Mouse (Mus musculus) layer of hippocampus, adult 9-11 months (tissue): ENCODE measurements around the gene Trpm4.
A peak's percentile ranks its signal among the peaks of the same experiment; 100 is the strongest.

Source experiments
- DNase-seq: peaks from one replicate; pipeline ENCODE4 v3.0.0; 2022

The Trpm4 gene

DNA sequence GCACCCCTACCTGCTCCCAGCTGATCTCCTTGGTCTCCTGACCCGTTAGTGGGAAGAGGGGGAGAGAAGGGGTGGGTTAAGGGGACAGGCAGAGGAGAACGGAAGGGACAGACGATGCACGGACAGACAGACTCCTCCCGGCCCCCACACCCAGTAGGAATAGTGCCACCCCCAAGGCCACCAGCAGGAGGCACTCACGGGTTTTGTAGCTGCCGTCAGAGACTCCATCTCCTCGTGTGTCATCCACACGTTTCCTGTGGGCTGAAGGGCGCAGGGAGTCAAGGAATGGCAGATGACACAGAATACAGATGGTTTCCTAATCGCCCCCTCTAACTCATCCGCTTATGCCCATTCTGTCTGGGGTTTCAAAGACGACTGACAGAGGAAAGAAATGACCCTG, 10.0 kb upstream of the Trpm4 start:
- no peak for DNase-seq

DNA sequence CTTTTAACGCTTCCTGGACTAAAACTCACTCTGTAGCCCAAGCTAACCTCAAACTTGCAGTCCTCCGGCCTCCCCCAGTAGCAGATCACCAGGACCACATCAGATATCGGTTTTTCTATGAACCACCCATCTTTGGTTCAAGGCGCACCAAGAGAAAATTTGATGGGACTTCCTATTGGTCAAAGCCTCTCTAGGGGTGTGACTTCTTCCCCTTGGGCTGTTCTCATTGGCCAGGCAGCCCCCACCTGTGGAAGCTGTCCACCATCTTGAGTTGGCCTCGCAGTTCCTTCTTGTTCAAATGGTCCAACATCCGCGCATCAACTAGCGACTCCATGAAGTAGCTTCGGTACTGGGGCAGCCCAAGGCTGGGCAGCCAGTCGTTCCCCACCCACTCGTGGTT, 8.5 kb upstream of the Trpm4 start:
- DNase-seq = no peak

DNA sequence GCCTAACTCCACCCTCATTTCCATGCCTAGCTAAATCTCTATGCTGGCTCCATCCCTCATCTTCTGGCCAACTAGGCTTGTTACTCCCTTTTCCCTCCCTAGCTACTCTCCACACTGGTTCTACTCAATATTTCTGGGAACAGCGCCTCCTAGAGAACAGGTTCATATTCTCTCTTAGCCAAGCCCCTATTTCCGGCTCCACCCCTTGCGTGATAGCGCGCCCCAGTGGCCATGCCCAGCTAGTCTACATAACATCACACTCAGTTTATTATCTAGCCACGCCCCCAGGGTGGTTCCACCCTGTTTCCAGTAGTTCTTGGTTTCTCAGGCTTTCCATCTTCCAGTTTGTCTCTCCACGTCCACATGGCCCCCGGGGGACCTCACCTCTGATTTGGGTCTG, 7.7 kb upstream of the Trpm4 start:
- peak; percentile 86 for DNase-seq

DNA sequence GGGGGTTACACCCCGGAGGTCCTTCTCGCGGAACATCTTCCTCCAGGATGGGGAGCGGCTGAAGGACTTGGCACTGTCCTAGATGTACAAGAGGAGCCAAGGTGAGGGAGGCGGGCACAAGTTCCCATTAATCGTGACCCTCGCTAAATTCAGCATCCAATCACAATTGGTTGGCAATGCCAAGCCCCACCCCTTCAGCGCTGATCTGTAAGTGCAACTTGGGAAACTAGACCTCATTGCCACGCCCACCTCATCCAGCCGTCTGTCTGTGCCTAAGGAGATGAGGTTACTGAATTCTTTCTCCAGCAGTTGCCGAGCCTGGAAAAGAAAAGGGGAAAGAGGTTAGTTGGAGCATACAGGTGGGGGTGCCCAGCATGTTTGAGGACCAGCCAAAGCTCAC, 7.1 kb upstream of the Trpm4 start:
- no peak for DNase-seq

DNA sequence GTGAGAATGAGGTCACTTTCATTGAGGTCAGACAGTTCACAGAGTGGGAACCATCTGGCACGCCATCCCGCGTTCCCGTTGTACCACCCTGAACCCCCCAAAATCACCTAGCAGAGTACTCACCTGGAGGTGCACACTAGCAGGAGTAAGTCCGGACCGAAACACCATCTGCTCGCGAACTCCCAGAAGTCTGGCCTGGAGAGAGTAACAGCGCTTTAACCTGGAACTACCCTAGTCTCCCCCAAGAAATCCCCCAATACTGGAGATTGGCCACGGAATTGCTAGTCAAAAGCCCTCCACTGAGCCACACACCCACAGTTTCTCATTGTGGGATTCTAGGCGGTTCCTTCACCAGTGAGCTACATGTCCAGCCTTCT, 6.5 kb upstream of the Trpm4 start:
- no peak for DNase-seq

DNA sequence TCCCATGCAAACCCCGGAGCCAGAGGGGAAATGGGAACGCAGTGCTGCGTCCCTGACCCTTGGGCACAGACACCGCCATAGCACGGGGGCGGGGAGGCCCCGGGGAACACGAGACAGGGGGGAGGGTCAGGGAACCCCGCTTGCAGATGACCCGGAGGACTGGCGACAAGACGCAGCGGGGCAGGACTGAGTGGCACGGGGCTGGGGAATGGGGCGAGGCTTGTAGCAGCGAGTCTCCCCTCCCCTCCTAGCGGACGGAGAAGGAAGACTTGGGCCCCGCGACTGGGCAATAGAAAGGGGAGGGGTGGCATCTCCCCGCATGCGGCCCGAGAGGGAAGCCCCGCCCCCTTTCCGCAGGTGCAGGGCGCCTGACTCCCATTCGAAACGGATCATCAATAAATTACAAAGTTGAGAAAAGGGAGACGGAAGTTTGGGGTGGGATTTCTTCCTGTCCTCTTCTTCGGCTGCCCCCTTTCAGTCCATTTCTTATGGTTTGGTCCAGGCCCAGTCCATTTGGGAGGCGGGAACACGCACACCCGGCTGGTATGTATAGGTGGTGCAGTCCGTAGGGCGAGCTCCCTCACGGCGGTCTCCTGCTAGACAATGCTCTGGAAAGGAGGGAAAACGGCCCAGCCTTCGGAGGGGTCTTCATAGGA, 6.0 kb upstream of the Trpm4 start:
- DNase-seq = no peak

DNA sequence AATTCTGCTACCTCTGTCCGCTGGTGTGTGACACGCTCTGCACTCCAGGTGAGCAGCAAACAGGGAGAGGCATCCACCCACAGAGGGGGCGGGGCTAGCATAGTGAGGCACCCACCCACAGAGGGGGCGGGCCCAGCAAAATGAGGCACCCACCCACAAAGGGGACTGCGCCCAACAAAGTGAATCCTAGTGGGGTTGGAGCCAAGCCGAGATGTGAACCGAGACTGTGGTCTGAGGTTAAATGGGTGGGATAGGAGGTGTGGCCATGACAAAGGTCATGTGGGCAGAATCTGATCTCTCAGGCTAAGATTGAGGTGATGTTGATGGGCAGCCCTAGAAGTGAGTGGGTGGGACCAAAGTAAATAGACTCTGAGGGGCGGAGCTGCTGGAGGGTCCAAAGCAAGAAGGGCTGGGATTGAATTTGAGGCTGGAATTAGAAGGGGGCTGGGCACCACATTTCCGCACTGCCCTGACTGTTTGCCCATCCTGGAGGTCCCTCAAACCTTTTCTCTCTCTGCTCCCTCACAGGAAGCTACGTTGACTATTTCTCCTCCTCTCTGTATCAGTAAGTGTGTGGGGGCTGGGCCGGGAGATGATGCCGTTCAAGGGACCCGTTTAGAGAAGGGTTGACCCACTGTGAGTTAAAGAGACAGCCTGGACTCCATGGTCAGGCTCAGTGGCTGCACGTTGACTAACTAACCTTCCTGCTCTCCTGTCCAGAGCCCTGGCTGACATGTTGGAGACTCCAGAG, 4.8 kb upstream of the Trpm4 start:
- DNase-seq = peak; percentile 59

DNA sequence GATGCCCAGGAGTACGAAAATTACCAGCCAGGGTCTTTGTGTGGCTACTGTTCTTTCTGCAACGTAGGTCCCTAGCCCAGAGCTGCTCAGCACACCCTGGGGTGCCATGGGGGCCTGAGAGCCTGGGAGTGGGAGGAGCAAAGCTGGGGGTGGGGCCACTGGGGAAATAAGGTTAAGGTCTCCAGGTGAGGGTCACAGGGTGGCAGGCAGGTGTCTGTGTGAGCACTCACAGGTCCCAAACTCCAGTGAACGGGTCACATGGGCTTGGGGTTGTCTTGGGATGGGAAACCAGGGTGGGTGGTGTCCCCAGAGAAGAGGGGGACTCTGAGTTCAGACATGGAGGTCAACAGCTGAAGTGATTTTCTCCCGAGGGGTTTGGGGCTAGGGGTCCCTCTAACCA, 3.9 kb upstream of the Trpm4 start:
- DNase-seq = no peak

DNA sequence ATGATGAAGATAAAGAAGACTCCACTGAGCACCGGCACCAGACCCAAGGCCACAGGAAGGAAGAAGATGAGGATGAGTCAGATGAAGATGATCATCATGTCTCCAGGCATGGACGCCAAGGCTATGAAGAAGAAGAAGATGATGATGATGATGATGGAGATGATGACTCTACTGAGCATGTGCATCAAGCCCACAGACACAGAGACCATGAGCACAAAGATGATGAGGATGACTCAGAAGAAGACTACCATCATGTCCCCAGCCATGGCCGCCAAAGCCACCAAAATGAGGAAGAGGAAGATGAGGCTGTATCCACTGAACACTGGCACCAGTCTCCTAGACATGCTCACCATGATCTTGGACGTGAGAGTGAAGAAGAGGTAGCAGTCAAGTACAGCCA, 2.7 kb upstream of the Trpm4 start:
- DNase-seq = no peak

DNA sequence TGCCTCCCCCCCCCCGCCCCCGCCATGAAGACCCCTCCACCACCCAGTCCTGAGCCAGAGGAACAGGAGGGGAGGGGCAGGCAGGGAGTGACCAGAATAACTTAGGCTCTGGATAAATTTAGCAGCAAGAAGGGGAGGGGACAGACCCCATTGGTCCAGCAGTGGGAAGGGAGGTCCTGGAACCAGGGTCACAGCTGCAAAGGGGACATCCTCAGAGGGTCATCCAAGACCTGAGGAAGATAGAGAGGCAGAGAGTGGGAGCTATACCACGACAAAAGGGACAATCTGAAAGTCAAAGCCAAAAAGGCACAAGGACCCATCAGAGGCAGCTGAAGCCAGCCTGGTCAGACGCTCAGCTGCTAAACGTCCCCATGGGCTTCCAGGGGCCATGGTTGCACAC, 1.5 kb upstream of the Trpm4 start, which contains the start of gene Hrc:
Hrc (plus strand) TSS at position 235 of the 400 bp plus-strand sequence.
- DNase-seq = no peak

DNA sequence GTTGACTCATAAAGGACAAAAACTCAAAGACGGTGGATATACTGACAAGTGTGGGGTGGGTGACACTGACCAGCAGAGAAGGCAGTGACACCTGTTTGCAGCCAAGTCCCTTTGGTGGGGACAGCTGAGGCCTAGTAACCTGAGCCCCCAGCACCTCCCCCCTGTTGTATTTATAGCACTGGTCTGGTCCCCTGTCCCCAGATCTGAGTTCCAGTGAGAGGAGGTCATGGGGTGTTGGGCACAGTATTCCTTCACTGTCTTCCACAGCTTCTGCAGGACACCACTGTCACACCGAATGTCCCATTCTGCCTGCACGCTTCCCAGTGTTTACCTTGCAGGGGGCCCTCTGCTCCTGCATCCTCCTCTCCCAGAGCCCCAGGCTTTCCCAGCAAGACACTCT, 1.0 kb upstream of the Trpm4 start:
- DNase-seq = no peak

DNA sequence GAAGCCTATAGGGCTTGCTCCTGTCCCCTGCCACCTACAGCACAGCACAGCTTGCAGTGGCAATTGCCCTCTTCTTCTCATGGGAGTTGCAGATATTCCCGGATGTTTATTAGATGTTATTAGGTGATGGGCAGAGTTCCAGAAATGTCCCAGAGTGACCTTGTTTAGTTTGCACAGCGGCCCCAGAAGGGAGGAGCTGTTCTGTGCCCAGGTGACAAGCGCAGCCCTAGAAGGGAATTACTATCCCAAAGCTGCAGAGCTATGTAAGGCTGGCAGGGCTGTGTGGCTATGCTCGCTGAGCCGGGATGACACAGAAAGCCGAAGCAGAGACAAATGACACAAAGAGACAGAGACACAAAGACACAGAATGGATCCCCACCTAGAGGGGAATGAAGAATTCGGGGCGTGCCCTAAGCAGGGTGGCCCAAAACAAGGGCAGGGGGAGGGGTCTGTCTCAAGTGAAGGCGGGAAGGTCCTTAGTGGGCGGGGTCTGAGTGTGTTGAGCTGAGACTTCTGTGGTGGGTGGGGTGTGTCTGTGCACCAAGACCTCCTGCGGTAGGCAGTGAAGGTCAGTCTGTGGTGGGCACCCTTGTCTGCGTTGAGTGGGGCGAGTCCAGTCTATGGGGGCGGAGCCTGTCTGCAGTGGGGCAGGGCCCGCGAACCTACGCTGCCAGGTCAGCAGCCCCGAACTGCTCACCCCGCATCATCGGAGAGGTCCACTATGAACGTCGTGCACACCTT, 725 bp downstream of the Trpm4 start:
- no peak for DNase-seq

DNA sequence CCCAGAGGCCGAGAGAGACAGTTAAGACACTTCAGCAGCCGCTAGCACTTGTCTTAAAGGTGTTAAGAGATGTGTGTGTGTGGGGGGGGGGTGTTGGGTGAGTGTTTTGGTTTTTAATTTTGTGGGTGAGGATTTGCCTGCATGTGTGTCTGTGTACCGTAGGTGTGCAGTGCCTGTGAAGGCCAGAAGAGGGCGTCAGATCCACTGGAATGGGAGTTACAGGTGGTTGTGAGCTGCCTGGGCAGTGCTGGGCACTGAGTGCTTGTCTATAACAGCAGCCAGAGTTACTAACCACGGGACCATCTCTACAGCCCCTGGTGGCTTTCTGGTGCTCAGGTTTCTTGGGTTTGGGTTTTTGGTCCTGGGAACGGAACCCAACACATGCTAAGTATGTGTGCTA, 2.1 kb downstream of the Trpm4 start:
- DNase-seq = no peak

DNA sequence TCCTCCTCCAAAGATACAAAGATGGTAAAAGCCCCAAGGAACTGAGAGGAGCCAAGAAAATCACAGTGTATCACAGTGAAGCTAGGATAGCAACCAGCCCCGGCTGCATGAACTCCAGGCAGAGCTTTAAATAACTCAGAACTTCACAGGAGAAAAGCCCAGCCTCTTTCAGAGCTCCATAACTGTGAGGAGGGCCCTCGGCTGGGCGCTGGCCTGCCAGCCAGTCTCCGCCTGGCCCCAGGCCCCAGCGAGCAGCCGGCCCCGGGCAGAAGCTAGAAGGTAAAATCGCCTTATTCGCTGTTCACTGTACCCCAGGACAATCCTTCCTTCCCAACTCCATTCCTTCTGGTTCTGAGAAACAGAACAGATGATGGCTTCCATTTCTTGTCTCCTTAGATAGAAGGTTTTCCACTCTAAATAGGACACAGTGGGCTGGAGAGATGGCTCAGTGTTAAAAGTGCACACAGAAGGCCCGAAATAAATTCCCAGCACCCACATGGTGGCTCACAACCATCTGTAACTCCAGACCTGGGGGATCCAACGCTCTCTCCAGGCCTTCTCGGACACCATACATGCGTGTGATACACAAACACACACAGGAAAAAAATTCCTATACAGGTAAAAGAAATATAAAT, 4.6 kb downstream of the Trpm4 start:
- DNase-seq = no peak

DNA sequence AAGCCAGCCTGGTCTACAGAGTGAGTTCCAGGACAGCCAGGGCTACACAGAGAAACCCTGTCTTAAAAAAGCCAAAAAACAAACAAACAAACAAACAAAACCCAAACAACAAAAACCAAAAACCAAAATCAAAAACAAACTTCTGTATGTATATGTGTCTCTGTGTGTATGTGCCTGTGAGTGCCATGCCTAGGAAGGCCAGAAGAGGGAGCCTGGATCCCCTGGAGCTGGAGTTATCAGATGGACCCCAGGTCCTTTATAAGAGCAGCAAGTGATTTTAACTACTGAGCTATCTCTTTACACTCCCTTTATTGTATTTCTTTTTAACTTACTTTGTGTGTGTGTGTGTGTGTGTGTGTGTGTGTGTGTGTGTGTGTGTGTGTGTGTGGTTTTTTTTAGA, 7.8 kb downstream of the Trpm4 start:
- DNase-seq = no peak

DNA sequence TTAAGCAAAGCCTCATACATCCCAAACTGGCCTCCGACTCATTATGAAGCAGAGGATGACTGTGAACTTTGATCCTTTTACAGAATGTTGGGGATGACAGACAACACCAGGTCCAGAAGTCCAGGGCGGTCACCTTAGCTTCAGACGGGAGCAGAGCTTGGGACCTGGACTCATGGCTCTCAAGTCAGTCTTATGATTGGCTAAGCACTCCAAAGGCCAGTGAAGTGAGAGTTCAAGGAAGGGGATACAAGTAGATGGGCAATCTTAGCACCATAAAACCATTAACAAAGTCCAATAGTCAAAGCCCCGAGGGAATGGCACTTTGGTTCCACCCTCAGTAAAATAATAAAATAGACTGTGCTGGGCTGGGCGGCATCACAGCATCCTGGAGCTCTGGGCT, 10.5 kb downstream of the Trpm4 start:
- DNase-seq = no peak

DNA sequence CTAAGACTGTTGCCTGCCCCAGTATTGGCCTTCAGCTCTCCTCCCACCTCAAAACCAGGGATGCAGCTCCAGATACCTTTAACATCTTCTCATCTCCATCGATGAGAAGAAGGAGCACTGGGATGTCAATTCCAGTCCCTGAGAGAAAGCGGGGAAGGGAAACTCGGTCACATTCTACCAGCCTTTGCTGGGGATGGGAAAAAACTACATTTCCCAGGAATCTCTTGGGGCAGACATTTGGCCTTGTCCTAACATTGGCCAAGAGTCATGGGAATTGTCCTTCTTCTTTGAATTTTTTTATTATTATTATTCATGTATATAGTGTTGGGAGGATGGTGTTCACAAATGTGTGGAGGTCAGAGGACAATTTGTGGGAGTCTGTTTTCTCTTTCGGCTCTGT, 11.3 kb downstream of the Trpm4 start:
- DNase-seq = no peak

DNA sequence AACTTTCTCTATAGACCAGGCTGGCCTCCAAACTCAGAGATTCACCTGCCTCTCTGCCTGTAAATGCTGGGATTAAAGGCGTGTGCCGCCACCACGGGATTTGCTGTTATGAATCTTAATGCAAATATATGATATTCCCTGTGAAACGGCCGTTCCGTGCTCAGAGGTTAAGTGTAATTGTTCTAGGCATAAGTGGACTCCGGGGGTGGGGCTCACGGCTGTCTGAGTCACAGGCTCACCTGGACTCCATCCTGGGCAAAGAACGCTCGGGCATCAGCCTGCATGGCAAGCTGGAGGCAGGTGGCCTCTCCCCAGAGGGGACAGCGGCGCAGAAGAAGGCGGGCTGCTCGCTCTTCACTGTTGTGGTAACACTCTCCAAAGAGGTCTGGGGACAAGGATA, 17.0 kb downstream of the Trpm4 start:
- no peak for DNase-seq

DNA sequence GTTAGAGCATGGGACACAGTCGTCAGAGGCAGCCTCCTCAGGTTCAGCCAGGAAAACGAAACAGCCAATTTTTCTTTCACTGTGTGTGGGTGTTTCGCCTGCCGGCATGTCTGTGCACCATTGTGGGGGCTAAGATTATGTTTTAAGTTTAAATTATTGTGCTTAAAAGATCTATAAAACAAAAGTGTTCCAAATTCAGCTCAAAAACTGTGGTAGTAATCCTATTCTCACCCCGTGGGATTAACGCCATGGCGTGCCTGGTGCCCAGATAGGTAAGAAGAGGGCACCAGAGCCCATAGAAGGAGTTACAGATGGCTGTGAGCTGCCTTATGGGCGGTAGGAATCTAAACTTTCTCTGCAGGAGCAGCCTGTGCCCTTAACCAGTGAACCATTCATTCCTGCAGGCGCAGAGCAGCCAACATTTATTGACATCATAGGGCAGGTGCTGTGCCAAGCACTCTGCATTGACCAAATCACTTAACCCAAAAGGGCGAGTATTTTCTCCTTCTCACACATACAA, 18.3 kb downstream of the Trpm4 start:
- DNase-seq = no peak

DNA sequence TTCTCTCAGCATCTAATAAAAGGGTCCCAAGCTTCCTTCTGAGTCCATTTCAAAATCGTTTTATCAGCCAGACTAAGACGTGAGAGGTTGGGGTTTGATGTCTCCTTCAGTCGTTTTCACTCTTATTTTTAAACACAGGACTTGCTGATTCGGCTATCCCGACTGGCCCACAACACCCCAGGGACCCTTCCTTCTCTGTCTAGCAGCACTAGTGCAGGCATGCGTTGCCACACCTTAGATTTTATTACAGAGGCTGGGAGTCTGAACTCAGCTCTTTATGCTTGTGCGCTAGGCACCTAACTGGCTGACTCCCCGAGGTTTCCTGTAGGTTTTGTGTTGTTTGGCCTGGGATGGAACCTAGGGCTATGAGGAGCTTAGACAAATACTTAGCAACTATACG, 20.1 kb downstream of the Trpm4 start:
- DNase-seq = no peak

DNA sequence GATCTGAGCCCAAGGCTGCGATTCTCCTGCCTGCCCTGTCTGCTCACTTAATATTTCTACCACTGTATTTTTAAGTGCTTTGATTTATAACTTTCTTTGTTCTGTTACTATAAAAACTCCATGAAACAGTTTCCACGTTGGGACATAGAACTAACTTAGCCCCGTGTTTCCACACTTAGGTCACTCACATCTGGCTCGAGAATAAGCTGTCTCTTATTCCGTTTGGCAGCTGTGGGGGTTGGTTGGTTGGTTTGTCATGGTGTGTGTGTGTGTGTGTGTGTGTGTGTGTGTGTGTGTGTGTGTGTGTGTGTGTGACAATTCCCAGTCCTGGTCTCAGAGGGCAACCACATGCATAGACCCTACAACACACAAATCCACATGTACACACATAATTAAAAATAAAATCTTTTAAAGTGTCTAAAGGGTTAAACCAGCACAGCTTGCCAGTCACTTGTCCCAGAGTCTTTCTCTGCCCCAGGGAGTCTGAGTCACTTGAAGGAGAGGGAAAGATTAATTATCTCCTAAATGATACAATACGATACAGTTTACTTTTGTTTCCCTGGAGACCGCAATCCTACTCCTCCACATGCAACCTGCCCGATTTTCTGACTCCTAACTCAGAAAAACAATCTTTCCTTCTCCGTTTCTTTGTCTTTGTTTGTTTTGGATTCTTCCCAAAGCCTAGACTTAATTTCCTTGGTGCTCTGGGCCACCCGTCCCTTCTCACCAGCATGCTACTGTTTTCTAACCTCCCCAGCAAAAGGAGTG, 20.7 kb downstream of the Trpm4 start:
- DNase-seq = no peak

DNA sequence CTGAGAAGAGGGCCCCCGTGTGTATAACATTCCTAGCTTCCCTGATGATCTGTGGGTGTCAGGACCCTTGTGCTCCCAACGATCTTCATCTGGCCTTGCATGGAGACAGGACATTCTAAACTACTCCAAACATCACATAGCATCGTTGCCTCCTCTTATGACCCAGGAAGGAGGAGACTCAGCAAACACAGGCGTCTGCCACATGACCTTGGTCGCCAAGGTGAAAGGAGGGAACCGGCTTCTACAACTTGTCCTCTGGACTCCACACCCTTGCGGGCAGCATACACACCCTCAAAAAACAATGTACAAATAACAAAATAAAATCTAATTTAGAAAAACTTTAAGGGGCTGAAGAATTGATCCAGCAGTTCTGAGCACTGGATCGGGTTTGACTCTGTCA, 21.6 kb downstream of the Trpm4 start:
- DNase-seq = no peak

DNA sequence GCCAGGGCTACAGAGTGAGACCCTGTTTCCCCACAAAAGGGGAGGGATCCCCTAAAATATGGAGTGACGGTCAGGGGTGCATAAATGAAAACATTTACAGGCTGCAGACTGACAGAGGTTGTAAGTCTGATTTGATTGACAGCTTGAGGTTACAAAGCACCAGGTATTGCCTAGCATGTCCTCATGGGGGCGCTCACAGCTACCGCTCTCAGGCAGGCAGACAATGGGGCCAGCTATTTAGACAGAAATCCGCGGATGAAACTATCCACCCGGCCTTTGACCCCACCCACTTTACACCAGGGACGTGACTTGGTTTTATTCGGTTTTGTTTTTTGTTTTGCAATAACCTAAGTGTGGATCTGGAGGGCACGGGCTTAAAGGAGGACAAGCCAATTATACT, 24.1 kb downstream of the Trpm4 start:
- DNase-seq = no peak
